Mouse (Mus musculus): ENCODE data around the gene Vps37d. TPM values are rescaled to one million over a fixed set of nuclear protein-coding genes. Genes with fewer than 3 reads are reported as not detected.

Vps37d gene
- total RNA-seq, 1 experiment = 2.0 TPM

DNA sequence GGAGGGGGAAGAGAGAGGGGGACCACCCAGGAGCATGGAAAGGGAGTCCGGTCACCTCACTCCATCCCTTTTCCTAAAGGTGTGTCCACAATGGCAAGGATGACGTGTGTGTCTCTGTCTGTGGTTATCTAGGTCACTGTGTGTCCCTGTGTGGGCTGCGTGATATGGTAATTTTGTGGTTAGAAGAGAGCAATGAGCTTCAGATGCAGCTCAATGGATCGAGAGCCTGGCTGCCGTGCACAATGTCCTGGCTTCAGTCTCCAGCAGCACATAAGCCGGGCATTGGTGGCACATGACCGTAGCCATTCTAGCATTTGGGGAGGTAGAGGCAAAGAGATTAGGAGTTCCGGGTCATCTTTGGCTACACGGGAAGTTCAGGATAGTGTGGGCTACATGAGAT is 38.5 kb downstream of the Vps37d start:
- Histone ChIP-seq H3K4me1 (ENCODE audit: control insufficient read depth in 2 of 2, insufficient read depth in 2 of 2, low read length in 2 of 2, poor library complexity in 1 of 2) (peaks cover 2 to 20% of the 10 kb centered on the region in 2 experiments; a peak in 2 of 4 replicates), H3K4me3 (ENCODE audit: insufficient read depth in 1 of 2, low read depth in 1 of 2, low read length in 2 of 2, poor library complexity in 1 of 2, severe bottlenecking in 1 of 2) (no peak overlapping the region), H3K9me3 (ENCODE audit: control insufficient read depth, insufficient read depth, low read depth, low read length) (no peaks in the 10 kb centered on the region), H3K9ac (ENCODE audit: insufficient read depth, low read depth, low read length, poor library complexity, severe bottlenecking) (no peak overlapping the region), H3K27ac (ENCODE audit: insufficient read depth, low read depth, low read length, poor library complexity, severe bottlenecking) (no peak overlapping the region), H3K36me3 (ENCODE audit: control insufficient read depth, insufficient read depth, low read length, poor library complexity, severe bottlenecking) (no peaks in the 10 kb centered on the region; the same call in 1 of the 2 replicates)
- in situ Hi-C loops (cut with MboI; ENCODE audit: low sequenced_read_pairs in 2 of 2, unreplicated experiment in 2 of 2) = no loop called here
- TF ChIP-seq HCFC1 (IDR thresholded peaks at IDR 0.05; ENCODE audit: borderline replicate concordance, insufficient read depth, low read length) = no peak
- no peak for DNase-seq (ENCODE audit: low read depth, low spot score)

DNA sequence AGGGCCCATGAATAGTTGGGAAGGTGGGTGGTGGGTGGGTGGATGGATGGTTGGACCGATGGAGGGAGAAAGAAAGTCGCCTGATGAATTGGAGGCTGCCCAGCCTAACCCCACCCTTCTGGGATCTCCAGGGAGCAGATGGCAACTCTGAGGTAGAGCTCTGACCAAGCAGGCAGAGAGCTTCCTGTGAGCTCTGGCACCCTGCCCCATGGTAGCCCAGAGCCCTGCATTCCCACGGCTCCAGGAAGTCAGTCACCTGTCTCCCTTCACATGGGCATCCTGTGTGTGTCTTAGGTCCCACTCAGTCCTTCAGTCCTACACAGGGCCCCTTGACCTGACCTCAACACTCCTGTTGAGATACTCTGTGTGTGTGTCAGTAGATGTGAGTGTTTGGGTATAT is 40.1 kb downstream of the Vps37d start:
- Histone ChIP-seq H3K9ac (ENCODE audit: insufficient read depth, low read depth, low read length, poor library complexity, severe bottlenecking) (no peak overlapping the region), H3K36me3 (ENCODE audit: control insufficient read depth, insufficient read depth, low read length, poor library complexity, severe bottlenecking) (no peaks in the 10 kb centered on the region; the same call in 1 of the 2 replicates), H3K27ac (ENCODE audit: insufficient read depth, low read depth, low read length, poor library complexity, severe bottlenecking) (no peak overlapping the region), H3K4me3 (ENCODE audit: insufficient read depth in 1 of 2, low read depth in 1 of 2, low read length in 2 of 2, poor library complexity in 1 of 2, severe bottlenecking in 1 of 2) (no peak overlapping the region), H3K9me3 (ENCODE audit: control insufficient read depth, insufficient read depth, low read depth, low read length) (no peaks in the 10 kb centered on the region), H3K4me1 (ENCODE audit: control insufficient read depth in 2 of 2, insufficient read depth in 2 of 2, low read length in 2 of 2, poor library complexity in 1 of 2) (peaks cover 2 to 22% of the 10 kb centered on the region in 2 experiments; a peak in 2 of 4 replicates)
- no peak for DNase-seq (ENCODE audit: low read depth, low spot score)
- TF ChIP-seq CHD2 (IDR thresholded peaks at IDR 0.05; ENCODE audit: low read depth, low read length) (no peak), ZC3H11A (IDR thresholded peaks at IDR 0.05; ENCODE audit: borderline replicate concordance, low read depth, low read length) (no peak), HCFC1 (IDR thresholded peaks at IDR 0.05; ENCODE audit: borderline replicate concordance, insufficient read depth, low read length) (no peak), ZNF384 (IDR thresholded peaks at IDR 0.05; ENCODE audit: low read depth, low read length) (no peak), MAFK (IDR thresholded peaks at IDR 0.05; ENCODE audit: insufficient read depth, low read depth, low read length) (no peak)
- in situ Hi-C loops (cut with MboI; ENCODE audit: low sequenced_read_pairs in 2 of 2, unreplicated experiment in 2 of 2) = no loop called here

DNA sequence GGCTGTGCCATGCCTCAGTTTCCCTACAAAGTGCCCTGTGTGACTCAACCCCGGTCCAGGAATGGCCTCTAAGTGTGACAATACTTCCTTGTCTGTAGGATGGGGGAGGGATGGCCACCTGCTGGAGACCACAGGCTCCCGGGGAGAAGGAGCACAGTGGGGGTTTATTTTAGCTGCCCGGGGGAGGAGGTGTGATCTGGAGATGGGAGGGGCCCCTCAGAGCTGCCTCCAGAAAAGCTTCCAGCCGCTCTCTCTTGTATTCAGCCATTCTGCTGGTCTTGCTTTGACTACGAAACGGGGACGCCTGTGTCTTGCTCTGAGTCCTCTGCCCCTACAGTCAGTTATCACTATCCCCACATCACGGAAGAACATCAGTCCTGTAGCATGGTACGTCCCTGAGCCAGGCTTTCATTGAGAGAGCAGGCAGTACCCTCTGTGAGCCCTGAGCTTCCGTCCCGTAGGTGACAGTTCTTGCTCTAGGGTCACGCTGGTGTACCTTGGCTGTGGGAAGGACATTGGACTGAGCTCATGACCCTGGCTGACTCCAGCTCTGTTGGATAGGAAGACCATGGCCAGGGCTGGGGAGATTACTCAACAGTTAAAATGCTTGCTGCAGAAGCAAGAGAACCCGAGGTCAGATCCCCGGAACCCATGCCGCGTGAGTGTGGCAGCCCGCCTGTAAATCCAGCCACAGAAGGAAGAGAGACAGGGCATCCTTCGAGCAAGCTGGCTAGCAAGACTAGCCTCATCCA is 42.3 kb downstream of the Vps37d start:
- TF ChIP-seq MAFK (IDR thresholded peaks at IDR 0.05; ENCODE audit: insufficient read depth, low read depth, low read length) = no peak
- TF ChIP-seq HCFC1 (IDR thresholded peaks at IDR 0.05; ENCODE audit: borderline replicate concordance, insufficient read depth, low read length) = no peak
- TF ChIP-seq CHD2 (IDR thresholded peaks at IDR 0.05; ENCODE audit: low read depth, low read length) = no peak
- TF ChIP-seq ZNF384 (IDR thresholded peaks at IDR 0.05; ENCODE audit: low read depth, low read length) = no peak
- TF ChIP-seq ZC3H11A (IDR thresholded peaks at IDR 0.05; ENCODE audit: borderline replicate concordance, low read depth, low read length) = no peak
- no peak overlapping the region for H3K4me3 ChIP-seq (ENCODE audit: insufficient read depth in 1 of 2, low read depth in 1 of 2, low read length in 2 of 2, poor library complexity in 1 of 2, severe bottlenecking in 1 of 2)

DNA sequence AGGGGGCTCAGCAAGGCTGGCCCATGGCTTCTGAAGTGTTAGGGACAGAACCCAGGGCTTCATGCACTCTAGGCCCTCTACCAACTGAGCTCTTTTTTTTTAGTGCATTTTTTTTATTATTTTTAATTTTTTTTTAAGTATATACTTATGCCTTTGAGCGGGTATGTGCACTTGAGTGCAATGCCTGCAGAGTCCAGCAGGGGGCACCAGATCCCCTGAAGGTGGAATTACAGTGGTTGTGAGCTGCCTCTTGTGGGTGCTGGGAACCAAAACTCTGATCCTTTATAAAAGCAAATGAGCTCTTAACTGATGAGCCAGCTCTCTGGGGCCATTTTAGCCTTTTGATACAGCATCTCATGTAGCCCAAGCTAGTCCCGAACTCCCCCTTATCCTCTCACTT is 43.5 kb downstream of the Vps37d start:
- in situ Hi-C loops (cut with MboI; ENCODE audit: low sequenced_read_pairs in 2 of 2, unreplicated experiment in 2 of 2) = no loop called here

More for the DNA sequence above, 42.3 kb downstream of the Vps37d start:
- peaks cover 0 to 17% of the 10 kb centered on the region in 2 experiments; a peak in 2 of 4 replicates for H3K4me1 ChIP-seq (ENCODE audit: control insufficient read depth in 2 of 2, insufficient read depth in 2 of 2, low read length in 2 of 2, poor library complexity in 1 of 2)
- H3K9me3 ChIP-seq (ENCODE audit: control insufficient read depth, insufficient read depth, low read depth, low read length) = no peaks in the 10 kb centered on the region
- H3K9ac ChIP-seq (ENCODE audit: insufficient read depth, low read depth, low read length, poor library complexity, severe bottlenecking) = no peak overlapping the region
- no peak overlapping the region for H3K27ac ChIP-seq (ENCODE audit: insufficient read depth, low read depth, low read length, poor library complexity, severe bottlenecking)
- in situ Hi-C loops (cut with MboI; ENCODE audit: low sequenced_read_pairs in 2 of 2, unreplicated experiment in 2 of 2) = no loop called here
- DNase-seq (ENCODE audit: low read depth, low spot score) = no peak
- H3K36me3 ChIP-seq (ENCODE audit: control insufficient read depth, insufficient read depth, low read length, poor library complexity, severe bottlenecking) = no peaks in the 10 kb centered on the region; the same call in 1 of the 2 replicates

More for the DNA sequence above, 43.5 kb downstream of the Vps37d start:
- no peaks in the 10 kb centered on the region for H3K9me3 ChIP-seq (ENCODE audit: control insufficient read depth, insufficient read depth, low read depth, low read length)
- no peak overlapping the region for H3K4me3 ChIP-seq (ENCODE audit: insufficient read depth in 1 of 2, low read depth in 1 of 2, low read length in 2 of 2, poor library complexity in 1 of 2, severe bottlenecking in 1 of 2)
- no peak overlapping the region for H3K27ac ChIP-seq (ENCODE audit: insufficient read depth, low read depth, low read length, poor library complexity, severe bottlenecking)
- H3K9ac ChIP-seq (ENCODE audit: insufficient read depth, low read depth, low read length, poor library complexity, severe bottlenecking) = no peak overlapping the region
- DNase-seq (ENCODE audit: low read depth, low spot score) = no peak
- no peaks in the 10 kb centered on the region; the same call in 1 of the 2 replicates for H3K36me3 ChIP-seq (ENCODE audit: control insufficient read depth, insufficient read depth, low read length, poor library complexity, severe bottlenecking)
- H3K4me1 ChIP-seq (ENCODE audit: control insufficient read depth in 2 of 2, insufficient read depth in 2 of 2, low read length in 2 of 2, poor library complexity in 1 of 2) = peaks cover 0 to 8% of the 10 kb centered on the region in 2 experiments; a peak in 2 of 4 replicates
- TF ChIP-seq ZC3H11A (IDR thresholded peaks at IDR 0.05; ENCODE audit: borderline replicate concordance, low read depth, low read length) = no peak
- no peak for TF ChIP-seq MAFK (IDR thresholded peaks at IDR 0.05; ENCODE audit: insufficient read depth, low read depth, low read length)
- no peak for TF ChIP-seq CHD2 (IDR thresholded peaks at IDR 0.05; ENCODE audit: low read depth, low read length)
- TF ChIP-seq HCFC1 (IDR thresholded peaks at IDR 0.05; ENCODE audit: borderline replicate concordance, insufficient read depth, low read length) = no peak
- TF ChIP-seq ZNF384 (IDR thresholded peaks at IDR 0.05; ENCODE audit: low read depth, low read length) = no peak
